Mouse (Mus musculus) intestine, postnatal 0 days (tissue): ENCODE results near the gene Tigit. TPM values are rescaled to one million over a fixed set of nuclear protein-coding genes. Genes with fewer than 3 reads are reported as not detected.

Experiments used
- ATAC-seq: fragments of 200-750 bp; cut with Nextera tagmentation; 2 replicates; pipeline ENCODE4 v1.8.0; 2017; ENCODE audit warnings: mild to moderate bottlenecking, moderate TSS enrichment, moderate library complexity
- H3K27ac ChIP-seq: fragments of 300-500 bp; sonication (generic); 2 replicates; pipeline ENCODE4 v1.5.1; 2014; ENCODE audit warnings: mild to moderate bottlenecking, low read depth, low read length, moderate library complexity
- H3K27me3 ChIP-seq: fragments of 300-500 bp; sonication (generic); replicated peaks from 2 replicates; pipeline ENCODE4 v1.6.1; 2014; ENCODE audit warnings: low read length, mixed read lengths; ENCODE audit not compliant: control insufficient read depth, insufficient read depth
- H3K36me3 ChIP-seq: fragments of 300-500 bp; sonication (generic); 2 replicates; pipeline ENCODE4 v1.6.1; 2014; ENCODE audit warnings: mild to moderate bottlenecking, moderate library complexity; ENCODE audit not compliant: control insufficient read depth, insufficient read depth
- H3K4me1 ChIP-seq: fragments of 300-500 bp; sonication (generic); replicated peaks from 2 replicates; pipeline ENCODE4 v1.6.1; 2014; ENCODE audit warnings: antibody characterized with exemption, low read length, mixed read lengths; ENCODE audit not compliant: control insufficient read depth, insufficient read depth
- H3K4me2 ChIP-seq: fragments of 300-500 bp; sonication (generic); replicated peaks from 2 replicates; pipeline ENCODE4 v1.6.1; 2014; ENCODE audit warnings: low read depth, mild to moderate bottlenecking, moderate library complexity
- H3K4me3 ChIP-seq: fragments of 300-500 bp; sonication (generic); 2 replicates; pipeline ENCODE4 v1.5.1; 2014; ENCODE audit warnings: low read depth, low read length
- H3K9ac ChIP-seq: fragments of 300-500 bp; sonication (generic); 2 replicates; pipeline ENCODE4 v1.6.1; 2014; ENCODE audit warnings: mild to moderate bottlenecking, low read depth, low read length
- H3K9me3 ChIP-seq: fragments of 300-500 bp; sonication (generic); 2 replicates; pipeline ENCODE4 v1.6.1; 2016; ENCODE audit warnings: mixed run types; ENCODE audit not compliant: control insufficient read depth
- CTCF ChIP-seq: sonication (generic); IDR thresholded peaks from 2 replicates; pipeline ENCODE4 v1.5.1; 2016; ENCODE audit warnings: low read depth, mild to moderate bottlenecking, control low read depth, antibody characterized with exemption, moderate library complexity
- WGBS: fragments of 180-500 bp; shearing (Covaris S2); extraction: QIAGEN DNeasy Blood & Tissue Kit; methylation state at CpG from one replicate; pipeline ENCODE4 v1.1.7; 2014; 5-methylcytosine and 5-hydroxymethylcytosine counted together
- polyA plus RNA-seq: library from polyadenylated mRNA; unstranded; fragments of >200 nt; fragmentation: Nextera tagmentation; extraction: Ambion mirVana; gene quantifications from 2 replicates; pipeline ENCODE4 v1.2.1, GENCODE M21; 2015

Tigit gene
- polyA plus RNA-seq, 1 experiment from 2014 or later, result not detected

GRCm38 (mm10) chr16:43655183-43655787 is 8.7 kb downstream of the Tigit start:
- TF ChIP-seq CTCF, result no peak
- H3K4me3 ChIP-seq, result no peak overlapping the region
- no peaks in the 10 kb centered on the region for H3K36me3 ChIP-seq
- 78% methylated on average over 6 of the region's 6 CpGs for WGBS
- H3K4me2 ChIP-seq, result no peak overlapping the region
- H3K9me3 ChIP-seq, result no peaks in the 10 kb centered on the region
- no peak for ATAC-seq
- no peaks in the 10 kb centered on the region for H3K27me3 ChIP-seq
- H3K4me1 ChIP-seq, result no peaks in the 10 kb centered on the region
- no peak overlapping the region for H3K27ac ChIP-seq
- no peak overlapping the region for H3K9ac ChIP-seq

- Histone ChIP-seq H3K27ac (no peak overlapping the region), H3K4me1 (no peaks in the 10 kb centered on the region), H3K4me3 (no peak overlapping the region), H3K9ac (no peak overlapping the region), H3K9me3 (no peaks in the 10 kb centered on the region), H3K4me2 (no peak overlapping the region), H3K36me3 (no peaks in the 10 kb centered on the region), H3K27me3 (no peaks in the 10 kb centered on the region)
- no peak for TF ChIP-seq CTCF
- ATAC-seq, result no peak
- WGBS, result 79% methylated on average over 3 of the region's 3 CpGs
Measured at GRCm38 (mm10) chr16:43654269-43654668, 9.7 kb downstream of the Tigit start.

- no peak overlapping the region for H3K9ac ChIP-seq
- TF ChIP-seq CTCF, result no peak
- H3K9me3 ChIP-seq, result no peaks in the 10 kb centered on the region
- no peaks in the 10 kb centered on the region for H3K4me1 ChIP-seq
- WGBS, result 78% methylated on average over 2 of the region's 2 CpGs
- no peaks in the 10 kb centered on the region for H3K36me3 ChIP-seq
- no peaks in the 10 kb centered on the region for H3K27me3 ChIP-seq
- ATAC-seq, result no peak
- H3K27ac ChIP-seq, result no peak overlapping the region
- no peak overlapping the region for H3K4me2 ChIP-seq
- H3K4me3 ChIP-seq, result no peak overlapping the region
Measured at GRCm38 (mm10) chr16:43653288-43653687, 10.7 kb downstream of the Tigit start.

- no peak for ATAC-seq
- Histone ChIP-seq H3K4me3 (no peak overlapping the region), H3K36me3 (no peaks in the 10 kb centered on the region), H3K9ac (no peak overlapping the region), H3K4me1 (no peaks in the 10 kb centered on the region), H3K27ac (no peak overlapping the region), H3K4me2 (no peak overlapping the region), H3K9me3 (no peaks in the 10 kb centered on the region), H3K27me3 (no peaks in the 10 kb centered on the region)
- 90% methylated on average over 2 of the region's 3 CpGs for WGBS
- no peak for TF ChIP-seq CTCF
Measured at GRCm38 (mm10) chr16:43650355-43651080, 13.4 kb downstream of the Tigit start.

- no peaks in the 10 kb centered on the region for H3K27me3 ChIP-seq
- no peak for TF ChIP-seq CTCF
- WGBS, result 80% methylated on average over 1 of the region's 1 CpGs
- no peak for ATAC-seq
- H3K9ac ChIP-seq, result no peak overlapping the region
- no peak overlapping the region for H3K4me3 ChIP-seq
- H3K36me3 ChIP-seq, result no peaks in the 10 kb centered on the region
- no peak overlapping the region for H3K4me2 ChIP-seq
- H3K27ac ChIP-seq, result no peak overlapping the region
- H3K4me1 ChIP-seq, result no peaks in the 10 kb centered on the region
- H3K9me3 ChIP-seq, result no peaks in the 10 kb centered on the region
Measured at GRCm38 (mm10) chr16:43647641-43648040, 16.3 kb downstream of the Tigit start.

- Histone ChIP-seq H3K36me3 (no peaks in the 10 kb centered on the region), H3K4me3 (no peak overlapping the region), H3K9ac (no peak overlapping the region), H3K27me3 (no peaks in the 10 kb centered on the region), H3K9me3 (no peaks in the 10 kb centered on the region), H3K4me1 (no peaks in the 10 kb centered on the region), H3K27ac (no peak overlapping the region), H3K4me2 (no peak overlapping the region)
- TF ChIP-seq CTCF, result no peak
- no peak for ATAC-seq
- 86% methylated on average over 3 of the region's 3 CpGs for WGBS
Measured at GRCm38 (mm10) chr16:43646943-43647342, 17.0 kb downstream of the Tigit start.
